Mouse (Mus musculus): Measurements from ENCODE around the gene Gpsm1. TPM values are rescaled to one million over a fixed set of nuclear protein-coding genes. Genes with fewer than 3 reads are reported as not detected.
A peak's percentile ranks its signal among the peaks of the same experiment; 100 is the strongest.
"Not testable (repeated sequence)": the region's sequence is repeated elsewhere in the genome, so short reads cannot be mapped to it uniquely, and the experiment has no call there.

Gene Gpsm1
- polyA plus RNA-seq, 1 experiment, result 7.3 TPM

DNA sequence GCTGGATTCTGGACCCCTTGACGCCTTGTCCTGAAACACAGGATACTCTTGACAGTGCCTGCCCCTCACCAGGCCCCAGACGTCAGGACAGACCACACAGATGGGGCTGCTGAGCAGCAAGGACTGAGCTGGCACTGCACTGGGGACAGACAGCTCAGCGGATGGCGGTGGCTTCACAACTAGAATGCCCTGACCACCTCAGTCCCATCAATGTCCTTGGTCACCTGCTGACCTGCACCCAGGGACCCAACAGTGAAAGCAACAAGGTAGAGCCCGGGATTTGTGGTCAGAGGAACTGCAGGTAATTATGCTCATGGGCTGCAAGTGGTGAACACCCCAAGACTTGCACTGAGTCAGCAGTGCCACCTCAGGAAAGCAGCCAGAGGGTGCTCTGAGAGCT, 47.7 kb downstream of the Gpsm1 start:
- DNase-seq (ENCODE audit: low read depth, low spot score), result no peak
- WGBS, result 84% methylated on average over 5 of the region's 5 CpGs

- DNase-seq (ENCODE audit: low read depth, low spot score), result no peak
- WGBS, result 81% methylated on average over 5 of the region's 5 CpGs
Measured at GRCm38 (mm10) chr2:26363481-26363880, 48.2 kb downstream of the Gpsm1 start.

DNA sequence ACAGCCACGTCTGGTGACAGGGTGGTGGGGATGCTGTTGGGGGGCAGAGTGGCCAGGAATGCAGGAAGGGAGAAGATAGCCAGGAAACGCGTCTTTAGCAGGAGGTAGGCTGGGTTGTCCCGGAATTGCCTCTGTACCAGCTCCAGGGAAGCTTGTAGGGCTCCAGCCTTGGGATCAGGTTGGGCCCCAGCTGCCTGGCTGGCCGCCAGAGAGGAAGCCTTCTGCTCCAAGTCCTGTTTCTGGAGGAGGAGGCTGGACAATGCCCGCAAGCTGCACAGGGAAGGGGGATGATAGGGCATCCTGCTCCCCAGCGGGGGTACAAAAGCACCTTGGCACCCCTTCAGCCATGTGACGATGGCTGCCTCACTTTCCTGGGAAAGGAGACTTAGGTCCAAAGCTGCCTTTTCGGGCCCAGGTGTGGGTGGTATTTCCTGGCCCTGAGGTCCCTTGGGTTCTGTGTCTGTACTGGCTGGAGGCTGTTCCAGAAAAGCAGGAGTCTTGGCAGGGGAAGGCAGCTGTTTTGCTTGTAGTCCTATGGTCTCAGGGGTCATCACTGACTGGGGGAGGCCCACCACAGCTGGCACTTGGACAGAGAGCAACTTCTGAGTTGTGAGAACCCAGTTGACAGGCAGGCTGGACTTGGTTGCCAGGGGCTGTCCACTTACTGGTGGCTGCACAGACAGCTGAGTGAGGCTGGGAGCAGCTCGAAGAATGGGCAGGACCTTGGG, 49.6 kb downstream of the Gpsm1 start:
- no peak for DNase-seq (ENCODE audit: low read depth, low spot score)
- WGBS, result 47% methylated on average over 10 of the region's 10 CpGs

DNA sequence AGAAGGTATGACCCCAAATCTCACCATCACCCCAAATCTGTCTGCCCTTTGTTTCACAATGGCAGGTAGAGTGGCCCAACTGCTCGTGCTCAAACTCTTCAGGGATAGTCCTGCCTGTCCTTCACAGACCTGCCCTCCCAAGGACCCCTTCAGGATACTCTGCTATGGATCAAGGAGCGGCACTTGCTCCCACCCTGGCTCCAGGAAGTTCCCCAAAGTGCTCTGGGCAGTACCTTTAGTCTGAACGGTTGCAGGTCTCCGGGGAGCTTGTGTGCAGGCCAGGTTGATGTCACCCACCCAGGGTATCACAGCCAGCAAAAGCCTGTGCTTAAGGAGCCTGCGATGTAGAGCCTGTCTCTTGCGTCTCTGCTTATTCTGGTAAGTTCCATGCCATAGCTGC, 52.6 kb downstream of the Gpsm1 start:
- 89% methylated on average over 6 of the region's 6 CpGs for WGBS
- no peak for DNase-seq (ENCODE audit: low read depth, low spot score)

- 91% methylated on average over 1 of the region's 1 CpGs for WGBS
- no peak for DNase-seq (ENCODE audit: low read depth, low spot score)
Measured at GRCm38 (mm10) chr2:26368572-26368971, 53.3 kb downstream of the Gpsm1 start.

GRCm38 (mm10) chr2:26372396-26372795, 57.1 kb downstream of the Gpsm1 start:
- WGBS, result 96% methylated on average over 8 of the region's 8 CpGs
- DNase-seq (ENCODE audit: low read depth, low spot score), result no peak

DNA sequence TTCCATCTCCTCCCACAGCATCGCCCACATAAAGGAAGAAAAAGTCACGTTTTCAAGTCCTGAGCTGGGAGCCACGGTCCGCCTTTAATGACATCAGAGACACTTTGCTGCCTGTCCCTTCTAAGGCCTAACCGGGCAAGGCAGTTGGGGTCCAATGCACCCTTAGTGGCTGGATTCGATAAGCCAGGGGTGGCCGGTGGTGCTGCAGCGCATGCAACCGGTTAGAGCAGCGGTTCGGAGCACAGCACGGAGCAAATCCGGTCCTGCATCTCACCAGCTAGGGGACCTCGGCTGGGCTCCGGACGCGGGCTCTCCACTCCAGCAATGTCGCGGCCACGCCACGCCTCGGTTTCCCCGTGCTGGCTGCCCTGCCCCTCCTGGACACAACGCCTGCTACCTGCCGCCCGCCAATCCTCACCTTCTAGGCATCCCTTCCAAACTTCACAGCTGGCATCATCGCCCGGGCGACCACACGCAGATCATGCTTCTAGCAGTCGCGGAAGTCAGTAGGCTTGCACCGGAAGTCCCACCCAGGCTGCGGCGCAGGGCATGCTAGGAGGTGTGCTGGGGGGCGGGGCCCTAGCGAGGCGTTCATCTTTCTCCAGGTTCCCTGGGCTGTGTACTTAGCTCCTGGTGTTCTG, 64.9 kb downstream of the Gpsm1 start, which contains the start of gene Snapc4:
Snapc4 (minus strand) TSS at position 523 of the 641 bp plus-strand sequence.
- DNase-seq (ENCODE audit: low read depth, low spot score), result peak; percentile 45
- under 1% methylated on average over 38 of the region's 38 CpGs for WGBS

- 23% methylated on average over 6 of the region's 6 CpGs for WGBS
- DNase-seq (ENCODE audit: low read depth, low spot score), result not testable (repeated sequence)
Measured at GRCm38 (mm10) chr2:26380871-26381270, 65.6 kb downstream of the Gpsm1 start.

DNA sequence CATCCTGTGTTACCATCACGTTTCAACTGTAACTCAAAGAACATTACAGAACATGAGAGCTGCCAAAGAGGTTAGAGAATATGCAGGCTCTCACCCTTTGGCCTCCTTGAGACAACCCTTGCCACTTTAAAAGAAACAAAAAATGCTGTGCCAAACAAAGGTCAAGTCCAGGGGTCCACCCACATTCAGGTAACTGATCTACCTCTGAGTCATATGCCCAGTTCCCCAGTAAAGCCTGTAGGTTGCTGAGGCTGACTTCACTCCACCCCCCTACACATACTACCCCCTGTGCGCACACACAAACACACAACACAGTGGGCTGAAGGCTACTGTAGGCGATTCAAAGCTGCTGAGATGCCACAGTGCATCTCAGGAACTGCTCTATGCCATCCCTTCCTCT, 72.4 kb downstream of the Gpsm1 start:
- no peak for DNase-seq (ENCODE audit: low read depth, low spot score)
- WGBS, result 88% methylated on average over 3 of the region's 3 CpGs

DNA sequence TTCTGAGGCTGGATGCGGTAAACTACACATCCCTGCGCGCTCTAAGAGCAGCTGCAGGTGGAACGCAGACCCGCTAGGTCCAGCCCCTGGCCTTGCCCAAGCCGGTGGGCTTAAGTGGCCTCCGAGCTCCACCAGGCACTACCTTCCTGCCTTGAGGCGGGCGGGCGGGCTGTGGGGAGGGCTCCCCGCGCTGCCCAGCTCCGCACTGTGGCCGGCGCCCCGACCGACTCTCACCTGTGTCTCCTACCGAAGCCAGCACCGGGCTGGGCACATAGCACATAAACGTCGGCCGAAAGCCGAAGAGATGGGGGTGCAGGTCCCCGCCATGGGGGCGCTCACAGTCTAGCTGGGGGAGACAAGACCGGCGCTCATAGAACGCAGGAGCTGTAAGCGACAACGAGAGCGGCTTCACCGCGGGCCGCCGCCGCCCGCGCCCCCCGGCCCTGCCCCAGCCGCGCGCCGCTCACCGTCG, 73.4 kb downstream of the Gpsm1 start:
- DNase-seq (ENCODE audit: low read depth, low spot score), result no peak

DNA sequence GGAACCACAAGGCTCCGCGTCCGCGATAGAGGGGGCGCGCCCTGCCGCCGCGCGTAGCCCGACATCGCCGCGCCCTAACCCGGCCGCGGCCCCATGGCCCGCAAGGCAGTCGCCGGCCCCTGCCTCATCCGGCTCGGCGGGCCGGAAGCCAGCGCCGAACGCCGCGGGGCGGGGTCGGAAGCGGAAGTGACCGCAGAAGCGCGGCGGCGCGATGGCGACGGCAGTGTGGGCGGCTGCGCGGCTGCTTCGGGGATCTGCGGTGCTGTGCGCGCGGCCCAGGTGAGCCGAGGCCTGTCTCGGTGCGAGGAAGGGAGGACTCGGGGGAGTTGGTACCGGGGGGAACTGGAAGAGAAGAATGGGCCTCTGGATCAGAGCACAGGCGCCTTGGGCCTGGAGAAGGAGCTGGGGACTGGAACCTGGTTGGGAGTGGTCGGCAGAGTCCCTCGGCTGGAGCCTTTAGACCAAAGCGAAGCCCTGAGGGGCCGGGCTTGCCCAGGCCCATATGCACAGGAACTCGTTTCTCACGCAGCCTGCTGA, 73.9 kb downstream of the Gpsm1 start, which contains the start of the genes Entr1 and Pmpca:
Entr1 (minus strand) TSS at position 163 of the 537 bp plus-strand sequence.
Pmpca (plus strand) TSS at position 186 of the 537 bp plus-strand sequence.
- 1% methylated on average over 60 of the region's 60 CpGs for WGBS
- no peak for DNase-seq (ENCODE audit: low read depth, low spot score)

More for the DNA sequence above, 73.4 kb downstream of the Gpsm1 start:
- WGBS, result under 1% methylated on average over 43 of the region's 45 CpGs

DNA sequence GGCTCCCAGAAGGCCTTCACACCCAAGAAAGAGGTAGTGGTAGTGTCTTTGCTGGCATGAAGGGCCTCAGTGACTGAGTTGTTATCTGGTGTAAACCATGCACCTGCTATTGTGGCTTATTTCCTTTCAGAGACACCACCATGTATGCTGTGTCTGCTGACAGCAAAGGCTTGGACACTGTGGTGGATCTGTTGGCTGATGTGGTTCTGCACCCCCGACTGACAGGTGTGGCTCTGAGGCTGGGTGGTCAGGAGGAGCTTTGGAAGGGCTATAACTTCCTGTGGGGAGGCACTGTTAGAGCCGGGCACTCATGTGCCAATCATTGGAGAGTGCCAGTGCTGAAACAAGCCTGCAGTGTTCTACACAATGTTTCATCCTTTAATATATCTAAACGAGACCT, 75.6 kb downstream of the Gpsm1 start:
- no peak for DNase-seq (ENCODE audit: low read depth, low spot score)
- 69% methylated on average over 3 of the region's 3 CpGs for WGBS

- WGBS, result 78% methylated on average over 6 of the region's 6 CpGs
Measured at GRCm38 (mm10) chr2:26391617-26392016, 76.3 kb downstream of the Gpsm1 start.

More at GRCm38 (mm10) chr2:26391617-26392016, 76.3 kb downstream of the Gpsm1 start:
- no peak for DNase-seq (ENCODE audit: low read depth, low spot score)

Other genes with a start within 250 kb of the Gpsm1 start
- 14.1 and 32.1 TPM in 2 replicates for gene Nacc2, start 192.3 kb upstream of the Gpsm1 start, polyA plus RNA-seq (2012; rRNA removed)
- gene Lhx3, start 107.2 kb upstream of the Gpsm1 start, polyA plus RNA-seq (2012; rRNA removed), result 0.10 TPM in 1 of 2 replicates, not detected in the other
- 11.6 and 14.0 TPM in 2 replicates for gene Qsox2, start 78.0 kb upstream of the Gpsm1 start, polyA plus RNA-seq (2012; rRNA removed)
- 0.32 and 0.37 TPM in 2 replicates for gene Ccdc187, start 21.0 kb upstream of the Gpsm1 start, polyA plus RNA-seq (2012; rRNA removed)
- gene Dnlz, start 36.6 kb downstream of the Gpsm1 start, polyA plus RNA-seq (2012; rRNA removed), result 21.5 and 24.6 TPM in 2 replicates
- 13.3 and 41.9 TPM in 2 replicates for gene Card9, start 45.4 kb downstream of the Gpsm1 start, polyA plus RNA-seq (2012; rRNA removed)
- gene Snapc4, start 65.1 kb downstream of the Gpsm1 start, polyA plus RNA-seq (2012; rRNA removed), result 25.0 and 28.1 TPM in 2 replicates
- 72.4 and 89.7 TPM in 2 replicates for gene Entr1, start 73.8 kb downstream of the Gpsm1 start, polyA plus RNA-seq (2012; rRNA removed)
- 32.9 and 40.9 TPM in 2 replicates for gene Pmpca, start 73.8 kb downstream of the Gpsm1 start, polyA plus RNA-seq (2012; rRNA removed)
- gene Inpp5e, start 93.7 kb downstream of the Gpsm1 start, polyA plus RNA-seq (2012; rRNA removed), result 12.7 and 22.3 TPM in 2 replicates
- gene Sec16a, start 129.7 kb downstream of the Gpsm1 start, polyA plus RNA-seq (2012; rRNA removed), result 48.2 and 83.6 TPM in 2 replicates
- gene Notch1, start 201.1 kb downstream of the Gpsm1 start, polyA plus RNA-seq (2012; rRNA removed), result 7.3 and 12.8 TPM in 2 replicates

Measured in large intestine, adult 2 months (tissue).